Mouse (Mus musculus): ENCODE measurements around the gene Clec16a.

The Clec16a gene

DNA sequence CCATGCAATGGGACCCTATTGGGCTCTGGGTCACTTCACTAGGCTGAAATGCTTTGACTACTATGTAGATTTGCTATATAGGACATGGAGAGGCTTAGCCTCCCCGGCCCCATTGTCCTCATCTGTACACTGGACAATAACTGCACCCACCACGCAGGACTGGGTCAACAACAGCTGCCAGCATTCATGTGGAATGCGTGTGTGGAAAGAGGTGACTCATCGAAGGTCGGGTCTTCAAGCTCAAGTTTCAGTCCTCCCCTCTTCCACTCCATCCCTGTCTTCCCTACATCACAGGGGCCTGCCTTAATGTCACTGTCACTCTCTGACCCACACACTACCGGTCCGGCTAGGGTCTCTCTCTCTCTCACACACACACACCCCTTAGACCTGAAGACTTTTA lies 231.2 kb downstream of the Clec16a start:
- peaks cover 40% of the 10 kb centered on the region for H3K27me3 ChIP-seq (ENCODE audit: insufficient read depth, low read length)
- H3K36me3 ChIP-seq (ENCODE audit: insufficient read depth, low read length), result no peaks in the 10 kb centered on the region
- no peaks in the 10 kb centered on the region for H3K4me1 ChIP-seq (replicated peaks; ENCODE audit: low read depth, low read length)
- TF ChIP-seq NANOG (IDR thresholded peaks at IDR 0.05; ENCODE audit: borderline replicate concordance, low read length), result no peak
- no peak for TF ChIP-seq POU5F1 (IDR thresholded peaks at IDR 0.05; ENCODE audit: borderline replicate concordance, low read length)
- no peak for TF ChIP-seq CTCF (conservative IDR thresholded peaks at IDR 0.05; ENCODE audit: low read length)
- no peaks in the 10 kb centered on the region for H3K9me3 ChIP-seq (ENCODE audit: low read length)
- no peak overlapping the region for H3K4me3 ChIP-seq (replicated peaks; ENCODE audit: low read length)

DNA sequence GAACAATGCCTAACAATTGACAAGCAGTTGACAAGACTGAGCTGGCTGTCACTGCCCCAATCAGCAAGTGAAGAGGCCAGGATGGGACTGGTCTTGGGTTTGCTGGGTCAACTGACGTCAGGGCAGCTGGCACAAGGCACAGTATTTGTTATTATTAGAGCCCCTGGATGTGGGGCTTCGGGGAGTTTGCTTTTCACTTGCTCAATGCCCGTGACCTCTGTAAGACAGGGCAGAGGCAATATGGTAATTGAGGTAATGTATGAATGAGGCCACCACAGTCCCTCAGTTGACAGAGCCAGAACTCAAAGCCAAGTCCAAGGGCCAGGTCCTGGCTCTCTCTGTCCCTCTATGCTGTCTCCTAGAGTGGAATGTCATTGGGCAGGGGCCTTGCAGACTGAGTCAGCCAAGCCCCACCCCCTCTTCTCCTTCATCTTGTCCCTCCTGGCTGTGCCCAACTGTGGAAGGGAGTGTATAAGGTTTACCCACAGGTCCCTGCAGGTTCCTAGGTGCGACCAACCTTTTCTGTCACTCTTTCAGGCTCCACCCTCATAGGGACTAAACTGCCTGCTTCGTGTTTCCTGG lies 232.5 kb downstream of the Clec16a start:
- Histone ChIP-seq H3K27me3 (ENCODE audit: insufficient read depth, low read length) (peaks cover 50% of the 10 kb centered on the region), H3K4me1 (replicated peaks; ENCODE audit: low read depth, low read length) (peaks cover 13% of the 10 kb centered on the region), H3K9me3 (ENCODE audit: low read length) (no peaks in the 10 kb centered on the region), H3K4me3 (replicated peaks; ENCODE audit: low read length) (no peak overlapping the region), H3K36me3 (ENCODE audit: insufficient read depth, low read length) (peaks cover 2% of the 10 kb centered on the region; the same call in 1 of the 2 replicates)
- TF ChIP-seq NANOG (IDR thresholded peaks at IDR 0.05; ENCODE audit: borderline replicate concordance, low read length) (no peak), POU5F1 (IDR thresholded peaks at IDR 0.05; ENCODE audit: borderline replicate concordance, low read length) (no peak), CTCF (conservative IDR thresholded peaks at IDR 0.05; ENCODE audit: low read length) (no peak)

- TF ChIP-seq NANOG (IDR thresholded peaks at IDR 0.05; ENCODE audit: borderline replicate concordance, low read length) (no peak), CTCF (conservative IDR thresholded peaks at IDR 0.05; ENCODE audit: low read length) (no peak), POU5F1 (IDR thresholded peaks at IDR 0.05; ENCODE audit: borderline replicate concordance, low read length) (no peak)
- H3K36me3 ChIP-seq (ENCODE audit: insufficient read depth, low read length), result peaks cover 3% of the 10 kb centered on the region; the same call in 1 of the 2 replicates
- H3K4me1 ChIP-seq (replicated peaks; ENCODE audit: low read depth, low read length), result peaks cover 28% of the 10 kb centered on the region
- no peaks in the 10 kb centered on the region for H3K9me3 ChIP-seq (ENCODE audit: low read length)
- H3K4me3 ChIP-seq (replicated peaks; ENCODE audit: low read length), result no peak overlapping the region
- H3K27me3 ChIP-seq (ENCODE audit: insufficient read depth, low read length), result peaks cover 59% of the 10 kb centered on the region
Measured at GRCm38 (mm10) chr16:10780631-10781120, 235.5 kb downstream of the Clec16a start.

DNA sequence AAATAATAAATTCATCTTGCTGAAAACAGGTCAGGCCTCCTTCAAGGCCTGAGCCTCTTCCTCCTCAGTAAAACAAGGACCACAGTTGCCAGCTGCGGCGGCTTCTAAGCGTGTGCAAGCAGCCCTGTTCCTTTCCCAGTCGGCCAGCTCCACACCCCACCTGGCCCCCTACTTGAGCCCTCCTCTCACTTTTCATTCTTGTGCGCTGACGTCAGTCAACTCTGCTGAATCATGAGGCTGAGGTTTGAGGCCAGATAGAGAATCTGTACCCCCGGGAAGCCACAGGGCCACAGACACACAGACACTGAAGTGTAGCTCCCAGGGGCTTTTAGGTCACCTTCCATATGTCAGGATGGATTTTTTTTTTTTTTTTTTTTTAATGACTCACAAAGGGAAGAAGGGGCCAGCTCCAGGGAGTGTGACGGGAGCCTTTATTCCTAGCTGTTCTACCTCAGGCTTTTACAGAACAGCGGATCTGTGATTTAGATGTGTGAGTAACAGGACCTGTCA lies 236.8 kb downstream of the Clec16a start:
- Histone ChIP-seq H3K36me3 (ENCODE audit: insufficient read depth, low read length) (peaks cover 3% of the 10 kb centered on the region; the same call in 1 of the 2 replicates), H3K27me3 (ENCODE audit: insufficient read depth, low read length) (peaks cover 48% of the 10 kb centered on the region), H3K4me1 (replicated peaks; ENCODE audit: low read depth, low read length) (peaks cover 40% of the 10 kb centered on the region), H3K9me3 (ENCODE audit: low read length) (no peaks in the 10 kb centered on the region), H3K4me3 (replicated peaks; ENCODE audit: low read length) (no peak overlapping the region)
- no peak for TF ChIP-seq CTCF (conservative IDR thresholded peaks at IDR 0.05; ENCODE audit: low read length)

DNA sequence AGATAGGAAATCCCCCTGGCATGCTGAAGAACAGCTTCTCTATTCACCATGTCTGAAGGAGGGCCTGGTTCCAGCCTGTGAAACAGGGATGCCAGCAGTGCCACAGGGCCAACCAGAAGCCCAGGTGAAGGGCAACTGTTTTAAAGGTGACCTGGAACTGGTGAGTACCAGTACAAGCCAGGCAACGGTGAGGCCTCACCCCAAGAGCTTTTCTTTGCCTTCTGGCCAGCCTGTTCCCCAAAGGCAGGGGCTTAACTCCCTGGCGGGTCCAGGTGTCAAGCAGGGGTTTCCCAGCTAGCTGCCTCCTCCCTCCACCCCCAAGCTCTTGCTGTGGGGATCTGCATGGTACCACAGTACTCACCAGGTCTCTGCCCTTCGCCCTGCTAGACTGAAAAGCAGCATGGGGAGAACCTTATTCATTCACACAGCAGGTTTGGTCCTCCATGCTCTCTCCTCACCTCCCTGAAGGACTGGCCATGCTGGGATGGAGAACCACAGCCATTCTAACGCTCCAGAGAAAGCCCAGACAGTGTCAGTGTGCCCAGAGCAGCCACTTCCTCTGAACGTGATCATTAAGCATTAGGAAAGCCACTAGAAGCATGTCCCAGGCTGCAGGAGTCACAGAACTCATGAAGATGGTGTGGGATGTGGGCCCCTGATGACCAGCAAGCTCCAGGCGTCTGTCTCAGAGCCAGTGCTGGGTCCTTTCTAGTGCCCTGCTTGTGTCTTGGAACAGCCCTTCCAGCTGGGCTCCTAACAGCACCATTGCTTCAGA lies 237.4 kb downstream of the Clec16a start:
- Histone ChIP-seq H3K4me3 (replicated peaks; ENCODE audit: low read length) (no peak overlapping the region), H3K4me1 (replicated peaks; ENCODE audit: low read depth, low read length) (peaks cover 47% of the 10 kb centered on the region), H3K9me3 (ENCODE audit: low read length) (no peaks in the 10 kb centered on the region), H3K27me3 (ENCODE audit: insufficient read depth, low read length) (peaks cover 43% of the 10 kb centered on the region), H3K36me3 (ENCODE audit: insufficient read depth, low read length) (peaks cover 3% of the 10 kb centered on the region; the same call in 1 of the 2 replicates)
- no peak for TF ChIP-seq POU5F1 (IDR thresholded peaks at IDR 0.05; ENCODE audit: borderline replicate concordance, low read length)
- TF ChIP-seq CTCF (conservative IDR thresholded peaks at IDR 0.05; ENCODE audit: low read length), result no peak
- TF ChIP-seq NANOG (IDR thresholded peaks at IDR 0.05; ENCODE audit: borderline replicate concordance, low read length), result no peak

GRCm38 (mm10) chr16:10783152-10783434 lies 238.0 kb downstream of the Clec16a start:
- Histone ChIP-seq H3K27me3 (ENCODE audit: insufficient read depth, low read length) (peaks cover 43% of the 10 kb centered on the region), H3K4me3 (replicated peaks; ENCODE audit: low read length) (no peak overlapping the region), H3K9me3 (ENCODE audit: low read length) (no peaks in the 10 kb centered on the region), H3K4me1 (replicated peaks; ENCODE audit: low read depth, low read length) (peaks cover 52% of the 10 kb centered on the region), H3K36me3 (ENCODE audit: insufficient read depth, low read length) (peaks cover 3% of the 10 kb centered on the region; the same call in 1 of the 2 replicates)
- TF ChIP-seq POU5F1 (IDR thresholded peaks at IDR 0.05; ENCODE audit: borderline replicate concordance, low read length) (no peak), NANOG (IDR thresholded peaks at IDR 0.05; ENCODE audit: borderline replicate concordance, low read length) (no peak), CTCF (conservative IDR thresholded peaks at IDR 0.05; ENCODE audit: low read length) (no peak)

- TF ChIP-seq POU5F1 (IDR thresholded peaks at IDR 0.05; ENCODE audit: borderline replicate concordance, low read length) (no peak), CTCF (conservative IDR thresholded peaks at IDR 0.05; ENCODE audit: low read length) (no peak), NANOG (IDR thresholded peaks at IDR 0.05; ENCODE audit: borderline replicate concordance, low read length) (no peak)
- H3K36me3 ChIP-seq (ENCODE audit: insufficient read depth, low read length), result peaks cover 3% of the 10 kb centered on the region; the same call in 1 of the 2 replicates
- H3K4me3 ChIP-seq (replicated peaks; ENCODE audit: low read length), result peak overlapping the region; percentile 86; the same call in 1 of the 2 replicates
- H3K9me3 ChIP-seq (ENCODE audit: low read length), result no peaks in the 10 kb centered on the region
- peaks cover 56% of the 10 kb centered on the region for H3K4me1 ChIP-seq (replicated peaks; ENCODE audit: low read depth, low read length)
- peaks cover 45% of the 10 kb centered on the region for H3K27me3 ChIP-seq (ENCODE audit: insufficient read depth, low read length)
Measured at GRCm38 (mm10) chr16:10783451-10783850, 238.3 kb downstream of the Clec16a start.

DNA sequence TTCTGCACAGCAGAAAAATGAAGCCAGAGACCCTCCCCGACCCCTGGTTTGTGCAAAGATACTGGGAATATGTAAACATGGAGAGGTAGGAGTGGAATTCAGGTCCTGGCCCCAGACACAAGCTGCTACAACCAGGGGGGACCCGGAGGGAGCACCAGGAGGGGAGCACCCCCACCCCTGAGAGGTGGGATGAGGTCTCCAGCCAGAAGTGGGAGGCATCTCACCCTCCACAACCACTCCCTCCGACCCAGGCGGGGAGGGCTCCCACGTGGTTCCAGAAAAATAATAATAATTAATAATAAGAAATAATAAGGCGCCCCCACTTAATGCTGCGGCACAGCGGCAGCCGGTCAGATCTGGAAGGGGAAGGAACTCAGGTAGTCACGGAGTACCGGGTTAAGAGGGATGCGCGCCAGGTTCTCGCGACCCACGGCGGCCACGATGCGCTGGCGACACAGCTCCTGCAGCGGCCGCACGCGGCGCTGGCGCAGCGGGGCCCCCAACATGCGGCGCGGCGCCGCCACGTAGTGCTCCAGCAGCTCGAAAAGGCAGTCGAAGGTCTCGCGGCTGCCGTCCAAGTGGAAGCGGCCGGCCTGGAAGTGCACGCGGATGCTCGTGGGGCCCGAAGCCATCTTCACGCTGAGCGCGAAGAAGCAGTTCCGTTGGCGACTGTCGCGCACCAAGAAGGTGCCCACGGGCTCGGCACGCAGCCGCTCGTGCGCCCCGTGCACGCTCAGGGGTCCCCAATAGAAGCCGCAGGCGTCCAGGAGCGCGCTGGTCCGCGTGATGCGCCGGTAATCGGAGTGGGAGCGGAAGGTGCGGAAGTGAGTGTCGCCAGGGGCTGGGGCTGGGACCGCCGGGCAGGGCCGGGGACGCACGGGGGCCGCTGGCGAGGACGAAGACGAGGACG lies 239.0 kb downstream of the Clec16a start:
- peak overlapping the region; percentile 86 for H3K4me3 ChIP-seq (replicated peaks; ENCODE audit: low read length)
- H3K4me1 ChIP-seq (replicated peaks; ENCODE audit: low read depth, low read length), result peaks cover 59% of the 10 kb centered on the region
- TF ChIP-seq NANOG (IDR thresholded peaks at IDR 0.05; ENCODE audit: borderline replicate concordance, low read length) (no peak), CTCF (conservative IDR thresholded peaks at IDR 0.05; ENCODE audit: low read length) (no peak), POU5F1 (IDR thresholded peaks at IDR 0.05; ENCODE audit: borderline replicate concordance, low read length) (no peak)
- H3K9me3 ChIP-seq (ENCODE audit: low read length), result no peaks in the 10 kb centered on the region
- peaks cover 3% of the 10 kb centered on the region; the same call in 1 of the 2 replicates for H3K36me3 ChIP-seq (ENCODE audit: insufficient read depth, low read length)
- H3K27me3 ChIP-seq (ENCODE audit: insufficient read depth, low read length), result peaks cover 51% of the 10 kb centered on the region

All from E14TG2a.4 (cell line).